Mouse (Mus musculus) retina, postnatal 1 day (tissue): ENCODE data around the gene Epha3.

ENCODE experiments used
- DNase-seq: peaks from one replicate; pipeline ENCODE4 v3.0.0-alpha.2; 2012

The Epha3 gene

GRCm38 (mm10) chr16:63863913-63864330 is at the start of gene Epha3:
Epha3 (minus strand) TSS chr16:63864175.
- peak; percentile 92 for DNase-seq

GRCm38 (mm10) chr16:63903425-63903824 is 39.5 kb upstream of the Epha3 start:
- DNase-seq: peak; percentile 56

DNA sequence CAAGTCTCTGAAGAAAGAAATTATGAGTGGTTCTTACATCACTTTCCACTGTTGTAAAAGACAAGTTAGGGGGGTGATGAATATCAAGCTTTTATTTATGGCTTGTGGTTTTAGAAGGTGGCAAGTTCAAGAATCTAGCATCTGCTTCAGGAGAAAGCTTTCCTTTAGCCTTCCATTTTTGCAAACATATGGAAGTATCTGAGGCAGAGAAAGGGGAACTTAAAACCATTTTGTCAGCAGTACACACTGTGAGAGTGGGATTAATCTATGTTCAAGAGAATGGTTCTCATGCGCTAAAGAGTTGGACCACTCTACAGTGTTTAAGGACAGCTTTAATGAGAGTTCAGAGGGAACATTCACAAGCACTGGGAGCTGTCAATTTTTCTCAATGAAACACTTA is 17.2 kb upstream of the Epha3 start:
- no peak for DNase-seq

- peak; percentile 58 for DNase-seq
These were observed 8.3 kb upstream of the Epha3 start for GRCm38 (mm10) chr16:63872313-63872712.

GRCm38 (mm10) chr16:63864463-63864976 is 545 bp upstream of the Epha3 start:
- no peak for DNase-seq

DNA sequence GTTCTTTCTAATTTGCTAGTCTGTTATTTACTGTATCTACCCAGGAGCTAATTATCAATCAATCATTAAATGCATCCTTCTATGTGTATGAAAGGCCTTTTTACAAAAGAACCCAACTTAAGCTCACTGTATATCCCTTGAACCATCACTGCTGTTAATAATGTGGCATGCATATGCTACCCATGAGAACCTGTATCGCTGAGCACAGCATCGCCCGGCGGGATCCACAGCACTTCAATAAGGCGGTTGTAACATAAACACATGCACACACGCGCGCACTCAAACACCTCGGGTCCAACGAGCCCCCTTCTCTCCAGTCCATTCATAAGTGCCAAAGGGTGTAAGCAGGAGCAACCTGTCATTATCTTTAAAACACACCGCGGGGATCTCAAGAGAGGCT is 794 bp downstream of the Epha3 start:
- DNase-seq: peak; percentile 70

GRCm38 (mm10) chr16:63857561-63857960 is 6.4 kb downstream of the Epha3 start:
- peak; percentile 62 for DNase-seq

DNA sequence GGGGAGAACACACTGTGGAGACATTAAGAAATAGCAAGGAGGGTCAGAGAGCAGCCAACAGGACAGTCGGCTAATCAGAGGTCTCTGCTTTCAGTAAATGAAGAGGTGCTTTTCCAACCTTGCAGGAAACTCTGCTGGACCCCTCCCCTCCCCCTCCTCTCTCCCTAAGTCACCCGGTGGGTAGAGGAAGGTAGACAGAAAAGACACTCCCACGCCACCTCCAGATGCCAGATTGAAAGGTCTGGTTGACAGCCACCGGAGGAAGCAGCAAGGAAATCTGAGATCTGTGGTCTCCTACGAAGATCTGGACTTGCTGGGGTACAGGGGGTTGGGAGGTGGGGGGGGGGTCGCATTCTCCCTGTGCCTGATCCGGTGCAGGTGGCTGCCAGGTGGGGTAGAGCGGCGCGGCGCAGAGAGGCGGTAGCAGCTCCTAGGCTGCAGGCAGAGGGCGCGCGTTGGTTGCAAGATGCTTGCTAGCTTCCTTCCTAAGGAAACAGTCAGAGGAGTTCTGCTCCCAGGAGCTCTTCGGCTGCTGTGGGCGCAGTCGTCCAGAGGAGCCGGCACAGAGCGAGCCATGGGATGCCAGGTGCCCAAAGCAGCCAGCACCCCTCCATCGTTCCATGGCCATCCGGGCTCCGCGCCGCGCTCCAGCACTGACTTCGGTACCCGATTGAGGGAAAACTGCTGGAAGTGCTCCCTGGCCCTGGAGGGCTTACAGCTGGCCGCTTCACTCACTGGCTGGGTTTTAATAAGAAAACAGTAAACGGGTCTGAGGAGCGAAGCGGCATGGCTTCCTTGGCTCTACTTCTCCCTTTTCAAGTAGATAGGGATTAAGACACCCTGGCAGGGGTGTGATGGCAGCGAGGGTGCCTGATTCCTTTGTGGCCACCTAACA is 7.1 kb downstream of the Epha3 start:
- peak; percentile 87 for DNase-seq

- DNase-seq: no peak
These were observed 13.7 kb downstream of the Epha3 start for GRCm38 (mm10) chr16:63850297-63850696.

GRCm38 (mm10) chr16:63842911-63843310 is 21.1 kb downstream of the Epha3 start:
- DNase-seq: no peak

DNA sequence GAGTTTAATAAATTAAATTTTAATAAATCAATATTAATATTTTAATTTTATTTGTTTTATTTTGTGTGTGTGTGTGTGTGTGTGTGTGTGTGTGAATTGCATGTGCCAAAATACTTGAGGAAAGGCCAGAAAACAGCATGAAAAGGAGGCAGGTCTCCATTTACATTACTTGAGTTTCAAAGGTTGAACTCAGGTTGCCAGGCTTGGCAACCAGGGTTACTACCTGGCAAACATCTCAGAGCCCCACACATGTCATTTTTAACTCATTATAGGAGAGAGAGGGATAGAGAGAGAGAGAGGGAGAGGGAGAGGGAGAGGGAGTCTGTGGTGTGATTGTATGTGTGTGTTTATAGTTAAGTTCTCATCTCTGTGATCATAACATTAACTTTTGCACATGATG is 26.5 kb downstream of the Epha3 start:
- no peak for DNase-seq

DNA sequence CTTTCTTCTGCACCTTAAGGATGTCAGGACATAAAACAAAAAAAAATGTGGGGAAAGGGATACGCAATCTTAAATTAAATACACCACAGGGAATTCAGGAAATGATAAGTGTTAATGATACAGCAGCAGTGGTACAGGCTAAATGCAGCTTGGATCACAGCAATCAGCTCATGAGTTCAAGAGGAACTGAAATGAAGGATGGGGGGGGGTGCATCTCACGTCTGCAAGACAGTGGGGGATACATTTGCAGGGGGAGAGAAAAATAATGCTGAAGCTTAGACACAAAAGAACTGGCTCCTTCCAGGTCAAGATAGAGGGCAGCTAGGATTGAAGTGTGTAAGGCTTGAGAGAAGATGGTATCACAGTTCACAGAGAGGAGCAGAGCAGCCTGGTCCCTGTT is 42.8 kb downstream of the Epha3 start:
- no peak for DNase-seq

- no peak for DNase-seq
These were observed 46.4 kb downstream of the Epha3 start for GRCm38 (mm10) chr16:63817606-63818005.

DNA sequence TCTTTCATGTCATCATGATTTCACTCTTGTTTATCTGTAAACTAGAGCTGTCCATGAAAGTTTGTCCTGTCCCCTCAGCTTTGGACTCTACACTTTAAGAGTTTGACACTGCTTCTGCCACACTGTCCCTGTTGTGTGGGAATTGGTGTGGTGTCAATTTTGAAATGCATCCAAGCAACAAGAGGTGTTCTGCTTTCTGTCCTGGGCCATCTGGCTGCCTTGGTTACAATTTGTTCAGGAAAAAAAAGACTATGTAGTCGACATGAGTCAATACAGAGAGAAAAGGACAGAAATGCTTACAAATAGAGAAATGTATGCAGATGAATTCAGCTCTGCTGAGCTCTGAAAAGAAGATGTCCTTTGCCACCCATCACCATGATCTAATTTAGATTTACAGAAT is 47.3 kb downstream of the Epha3 start:
- no peak for DNase-seq

DNA sequence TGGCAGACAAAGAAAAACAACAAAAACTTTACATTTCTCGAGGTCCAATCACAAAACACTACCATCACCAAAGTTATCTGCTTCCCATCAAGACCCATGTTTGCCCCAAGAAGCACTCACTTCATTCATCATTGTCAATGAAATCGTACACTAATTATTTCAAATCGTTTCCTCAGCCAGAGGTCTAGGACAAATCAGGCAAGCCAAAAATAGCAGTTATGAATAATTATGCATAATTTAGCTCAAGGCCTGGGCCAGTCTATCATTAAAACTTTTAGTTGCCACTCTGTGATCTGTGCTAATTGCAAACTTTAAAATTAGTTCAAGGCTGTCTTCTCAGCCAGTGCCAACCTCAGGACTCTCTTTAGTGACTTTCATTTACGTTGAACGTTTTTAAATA is 54.1 kb downstream of the Epha3 start:
- peak; percentile 82 for DNase-seq

DNA sequence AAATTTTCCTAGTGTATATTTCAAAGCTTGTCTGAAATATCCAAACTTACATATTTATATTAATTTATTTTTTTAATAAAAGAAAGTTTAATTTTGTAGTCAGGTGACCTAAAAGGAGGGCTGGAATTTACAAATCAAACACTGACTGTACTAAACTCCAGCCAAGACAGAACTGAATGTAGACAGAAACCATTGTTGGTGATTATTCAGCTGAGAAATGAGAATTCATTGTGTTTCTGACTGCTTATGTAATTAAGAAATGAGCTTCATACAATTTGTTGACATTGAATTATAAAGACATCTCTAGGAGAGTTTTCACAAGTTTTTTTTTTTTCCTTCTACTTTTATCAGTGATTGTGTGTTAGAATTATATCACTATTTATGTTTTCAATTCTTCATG is 55.0 kb downstream of the Epha3 start:
- peak; percentile 85 for DNase-seq

DNA sequence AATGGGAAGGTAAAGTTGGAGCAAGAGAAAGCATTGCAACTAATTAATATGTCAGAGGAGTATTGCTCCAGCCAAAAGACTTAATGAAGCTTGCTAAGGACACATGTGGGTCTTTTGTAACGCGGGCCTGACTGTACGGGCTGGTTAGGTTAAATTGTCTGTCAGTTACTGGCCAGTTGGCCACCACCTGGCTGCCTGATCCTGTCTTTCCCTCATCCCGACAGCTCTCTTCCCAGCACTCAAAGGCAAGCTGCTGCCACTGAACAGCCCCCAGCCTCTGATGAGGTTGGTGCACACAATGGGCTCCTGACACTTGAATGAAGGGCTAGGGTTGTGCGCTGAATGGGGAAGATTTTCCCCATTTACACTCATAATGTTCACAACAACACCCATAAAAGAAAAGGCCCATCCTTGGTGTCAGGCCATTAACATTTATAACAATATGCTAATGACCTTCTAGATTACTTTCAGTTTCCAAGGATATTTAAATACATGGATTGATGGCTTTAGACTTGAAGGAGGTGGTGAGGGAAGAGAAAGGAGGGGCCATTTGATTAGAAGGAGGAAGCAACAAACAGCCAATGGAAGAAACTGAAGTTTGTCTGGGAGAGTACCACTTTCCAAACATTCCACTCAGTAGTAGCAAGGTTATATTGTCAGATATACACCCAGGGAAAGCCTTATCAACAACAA is 57.4 kb downstream of the Epha3 start:
- peak; percentile 88 for DNase-seq

DNA sequence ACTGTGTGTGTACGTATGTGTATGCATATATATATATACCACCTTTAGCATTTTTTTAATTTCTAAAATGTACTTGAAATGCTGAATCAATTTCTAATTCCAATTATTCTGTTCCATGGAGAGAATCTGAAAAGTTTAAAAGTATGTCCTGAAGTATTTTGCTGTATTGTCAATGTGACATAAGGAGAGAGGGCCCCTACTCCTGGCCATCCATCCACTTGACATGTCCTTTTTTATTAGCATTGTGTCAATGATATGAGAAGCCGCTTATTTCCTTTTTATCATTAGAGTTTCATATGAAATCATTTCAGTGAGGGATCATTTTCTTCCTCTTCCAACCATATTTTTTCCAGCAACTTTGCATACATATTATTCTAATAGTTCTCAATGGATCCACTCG is 58.0 kb downstream of the Epha3 start:
- DNase-seq: no peak

DNA sequence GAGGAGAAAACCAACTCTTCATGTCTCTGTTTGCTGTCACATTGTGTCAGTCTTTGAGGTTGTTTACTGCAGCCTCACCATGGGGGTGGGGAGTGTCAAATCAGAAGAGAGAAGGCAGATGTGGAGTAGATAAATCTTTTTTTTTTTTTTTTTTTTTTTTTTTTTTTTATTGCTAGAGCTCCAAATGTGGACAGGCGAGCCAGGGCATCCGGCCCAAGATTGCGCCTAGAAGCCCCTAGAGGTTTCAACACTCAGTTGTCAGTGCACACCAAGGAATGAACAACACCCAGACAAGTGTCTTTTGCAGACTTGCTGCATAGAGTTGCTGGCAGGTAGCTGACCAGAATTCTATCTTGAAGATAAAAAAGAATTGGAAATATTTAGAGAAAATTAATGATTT is 62.5 kb downstream of the Epha3 start:
- DNase-seq: no peak

GRCm38 (mm10) chr16:63798341-63798740 is 65.6 kb downstream of the Epha3 start:
- no peak for DNase-seq

DNA sequence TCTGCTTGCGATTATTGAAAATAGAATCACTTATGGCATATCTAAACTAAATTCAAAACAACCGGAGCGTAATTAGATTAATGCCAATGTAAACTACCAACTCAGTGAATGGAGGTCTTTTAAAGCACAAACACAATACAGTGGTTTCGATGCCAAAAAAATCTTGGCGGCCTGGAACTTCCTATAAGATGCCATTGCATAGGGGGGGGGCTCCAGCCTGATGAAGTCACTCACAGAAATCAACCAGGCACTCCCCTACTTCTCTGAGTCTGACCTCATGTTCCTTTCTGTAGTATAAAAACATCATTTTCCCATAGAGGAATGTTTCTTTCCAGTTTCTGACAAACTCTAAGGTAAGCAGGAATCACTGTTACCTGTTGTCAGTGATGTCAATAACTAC is 69.7 kb downstream of the Epha3 start:
- no peak for DNase-seq

GRCm38 (mm10) chr16:63793805-63794204 is 70.2 kb downstream of the Epha3 start:
- DNase-seq: no peak

DNA sequence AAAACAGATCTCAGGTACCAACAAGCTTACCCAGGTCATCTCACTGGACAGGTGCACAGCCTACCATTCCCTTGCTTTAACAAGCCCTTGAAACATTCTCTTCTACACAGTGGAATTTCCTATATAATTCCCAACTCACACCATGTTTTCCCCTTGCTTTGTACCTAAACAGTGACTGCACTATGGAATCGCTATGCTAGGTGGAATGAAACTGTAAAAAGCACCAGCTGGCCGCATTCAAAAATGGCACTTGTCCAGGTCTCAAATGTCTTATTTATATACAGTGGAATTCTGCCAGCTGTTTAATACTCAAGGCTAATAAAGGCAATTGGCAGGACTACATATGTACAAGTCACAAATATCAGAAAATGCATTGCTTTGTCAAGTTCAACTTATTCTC is 71.9 kb downstream of the Epha3 start:
- no peak for DNase-seq

GRCm38 (mm10) chr16:63783544-63783943 is 80.4 kb downstream of the Epha3 start:
- DNase-seq: no peak
